Mouse (Mus musculus): ENCODE results near the gene Rheb. TPM values are rescaled to one million over a fixed set of nuclear protein-coding genes. Genes with fewer than 3 reads are reported as not detected.
A peak's percentile ranks its signal among the peaks of the same experiment; 100 is the strongest.
"Not testable (repeated sequence)": the region's sequence is repeated elsewhere in the genome, so short reads cannot be mapped to it uniquely, and the experiment has no call there.

Rheb gene
- total RNA-seq, 1 experiment = 45.6 TPM

DNA sequence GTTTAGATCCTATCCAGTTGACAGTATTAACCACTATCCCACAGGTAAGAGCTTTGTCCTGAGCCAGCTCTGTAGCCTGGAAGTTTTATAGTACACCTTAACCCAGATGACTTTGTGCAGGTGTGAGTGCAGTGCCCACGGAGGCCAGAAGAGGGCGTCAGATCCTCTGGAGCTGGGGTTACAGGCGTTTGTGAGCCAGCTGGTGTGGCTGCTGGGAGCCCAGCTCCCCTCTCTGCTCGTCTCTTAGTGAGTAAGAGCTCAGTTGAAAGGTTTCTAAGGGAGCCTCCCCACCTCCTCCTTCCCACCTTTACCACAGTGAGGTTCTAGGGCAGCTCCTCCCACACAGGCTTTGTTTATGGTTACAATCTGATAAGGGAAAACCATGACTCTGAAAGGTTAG is 65.7 kb downstream of the Rheb start:
- no peak for TF ChIP-seq HCFC1 (IDR thresholded peaks at IDR 0.05; ENCODE audit: borderline replicate concordance, insufficient read depth, low read length)
- no peak for TF ChIP-seq CHD2 (IDR thresholded peaks at IDR 0.05; ENCODE audit: low read depth, low read length)
- no peak for TF ChIP-seq ZC3H11A (IDR thresholded peaks at IDR 0.05; ENCODE audit: borderline replicate concordance, low read depth, low read length)
- TF ChIP-seq ZNF384 (IDR thresholded peaks at IDR 0.05; ENCODE audit: low read depth, low read length) = no peak
- no peak for TF ChIP-seq MAFK (IDR thresholded peaks at IDR 0.05; ENCODE audit: insufficient read depth, low read depth, low read length)
- DNase-seq (ENCODE audit: low read depth, low spot score) = no peak
- Histone ChIP-seq H3K36me3 (ENCODE audit: control insufficient read depth, insufficient read depth, low read length, poor library complexity, severe bottlenecking) (no peaks in the 10 kb centered on the region), H3K4me1 (ENCODE audit: control insufficient read depth in 2 of 2, insufficient read depth in 2 of 2, low read length in 2 of 2, poor library complexity in 1 of 2) (peaks cover 2 to 6% of the 10 kb centered on the region in 2 experiments; a peak in 2 of 4 replicates), H3K9me3 (ENCODE audit: control insufficient read depth, insufficient read depth, low read depth, low read length) (no peaks in the 10 kb centered on the region), H3K9ac (ENCODE audit: insufficient read depth, low read depth, low read length, poor library complexity, severe bottlenecking) (no peak overlapping the region), H3K27ac (ENCODE audit: insufficient read depth, low read depth, low read length, poor library complexity, severe bottlenecking) (no peak overlapping the region), H3K4me3 (ENCODE audit: insufficient read depth in 1 of 2, low read depth in 1 of 2, low read length in 2 of 2, poor library complexity in 1 of 2, severe bottlenecking in 1 of 2) (no peak overlapping the region)
- in situ Hi-C loops (cut with MboI; ENCODE audit: low sequenced_read_pairs in 2 of 2, unreplicated experiment in 2 of 2) = no loop called here

- in situ Hi-C loops (cut with MboI; ENCODE audit: low sequenced_read_pairs in 2 of 2, unreplicated experiment in 2 of 2); H3K27ac ChIP-seq (ENCODE audit: insufficient read depth, low read depth, low read length, poor library complexity, severe bottlenecking); H3K36me3 ChIP-seq (ENCODE audit: control insufficient read depth, insufficient read depth, low read length, poor library complexity, severe bottlenecking); H3K4me1 ChIP-seq (ENCODE audit: control insufficient read depth in 2 of 2, insufficient read depth in 2 of 2, low read length in 2 of 2, poor library complexity in 1 of 2); H3K4me3 ChIP-seq (ENCODE audit: insufficient read depth in 1 of 2, low read depth in 1 of 2, low read length in 2 of 2, poor library complexity in 1 of 2, severe bottlenecking in 1 of 2); DNase-seq (ENCODE audit: low read depth, low spot score); H3K9ac ChIP-seq (ENCODE audit: insufficient read depth, low read depth, low read length, poor library complexity, severe bottlenecking); H3K9me3 ChIP-seq (ENCODE audit: control insufficient read depth, insufficient read depth, low read depth, low read length): not testable (repeated sequence)
These were observed 67.9 kb downstream of the Rheb start for GRCm38 (mm10) chr5:24774549-24774948.

DNA sequence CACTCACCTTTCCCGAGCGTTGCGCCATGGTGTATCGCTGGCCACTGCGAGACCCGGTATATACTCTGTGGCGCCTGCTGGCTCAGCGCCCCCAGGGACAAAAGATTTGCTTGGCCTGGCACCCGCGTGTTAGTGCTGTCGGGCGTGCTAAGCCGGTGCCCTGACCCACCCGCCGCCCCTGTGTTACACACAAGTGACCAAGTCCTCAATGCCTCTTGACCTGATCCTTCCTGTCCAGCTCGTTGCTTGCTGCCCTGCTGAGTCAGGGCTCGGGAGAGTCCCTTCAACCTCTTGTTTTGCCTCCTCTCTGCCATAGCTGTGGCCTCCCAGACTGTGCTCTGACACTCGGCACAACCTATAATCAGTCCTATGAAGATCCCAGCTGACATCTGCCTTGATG is 84.6 kb downstream of the Rheb start, which contains the start of gene Crygn:
Gene Crygn (minus strand): TSS at position 193 of the 400 bp plus-strand sequence.
- Histone ChIP-seq H3K4me1 (ENCODE audit: control insufficient read depth in 2 of 2, insufficient read depth in 2 of 2, low read length in 2 of 2, poor library complexity in 1 of 2) (peaks cover 0 to 7% of the 10 kb centered on the region in 2 experiments; a peak in 2 of 4 replicates), H3K27ac (ENCODE audit: insufficient read depth, low read depth, low read length, poor library complexity, severe bottlenecking) (no peak within 1 kb of the TSS), H3K36me3 (ENCODE audit: control insufficient read depth, insufficient read depth, low read length, poor library complexity, severe bottlenecking) (no peaks in the 10 kb centered on the region), H3K9ac (ENCODE audit: insufficient read depth, low read depth, low read length, poor library complexity, severe bottlenecking) (peak within 1 kb of the TSS; percentile 21; the same call in 1 of the 2 replicates), H3K4me3 (ENCODE audit: insufficient read depth in 1 of 2, low read depth in 1 of 2, low read length in 2 of 2, poor library complexity in 1 of 2, severe bottlenecking in 1 of 2) (peak within 1 kb of the TSS; percentile 48 to 58), H3K9me3 (ENCODE audit: control insufficient read depth, insufficient read depth, low read depth, low read length) (no peaks in the 10 kb centered on the region)
- in situ Hi-C loops (cut with MboI; ENCODE audit: low sequenced_read_pairs in 2 of 2, unreplicated experiment in 2 of 2) = no loop called here
- no peak for TF ChIP-seq ZNF384 (IDR thresholded peaks at IDR 0.05; ENCODE audit: low read depth, low read length)
- TF ChIP-seq ZC3H11A (IDR thresholded peaks at IDR 0.05; ENCODE audit: borderline replicate concordance, low read depth, low read length) = no peak
- no peak for TF ChIP-seq HCFC1 (IDR thresholded peaks at IDR 0.05; ENCODE audit: borderline replicate concordance, insufficient read depth, low read length)
- TF ChIP-seq MAFK (IDR thresholded peaks at IDR 0.05; ENCODE audit: insufficient read depth, low read depth, low read length) = no peak
- TF ChIP-seq CHD2 (IDR thresholded peaks at IDR 0.05; ENCODE audit: low read depth, low read length) = no peak
- DNase-seq (ENCODE audit: low read depth, low spot score) = no peak

DNA sequence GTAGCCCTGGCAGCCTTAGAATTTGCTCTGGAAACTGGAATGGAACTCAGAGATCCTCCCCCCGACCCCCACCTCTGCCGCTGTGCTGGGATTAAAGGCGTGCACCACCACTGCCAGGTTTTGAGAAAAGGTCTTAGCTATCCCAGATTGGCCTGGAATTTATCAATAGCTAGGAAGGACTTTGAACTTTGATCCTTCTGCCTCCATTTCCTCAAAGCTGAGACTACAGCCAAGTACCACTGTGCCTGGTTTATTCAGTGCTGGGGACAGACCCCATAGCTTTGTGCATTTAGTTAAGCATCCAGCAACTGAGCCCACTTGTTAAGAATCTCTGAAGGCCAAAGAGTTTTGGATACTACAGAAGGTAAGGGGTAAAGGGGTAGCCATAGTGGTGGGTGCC is 85.5 kb downstream of the Rheb start:
- Histone ChIP-seq H3K9ac (ENCODE audit: insufficient read depth, low read depth, low read length, poor library complexity, severe bottlenecking) (no peak overlapping the region), H3K4me1 (ENCODE audit: control insufficient read depth in 2 of 2, insufficient read depth in 2 of 2, low read length in 2 of 2, poor library complexity in 1 of 2) (peaks cover 0 to 10% of the 10 kb centered on the region in 2 experiments; a peak in 3 of 4 replicates), H3K36me3 (ENCODE audit: control insufficient read depth, insufficient read depth, low read length, poor library complexity, severe bottlenecking) (no peaks in the 10 kb centered on the region), H3K27ac (ENCODE audit: insufficient read depth, low read depth, low read length, poor library complexity, severe bottlenecking) (no peak overlapping the region), H3K9me3 (ENCODE audit: control insufficient read depth, insufficient read depth, low read depth, low read length) (no peaks in the 10 kb centered on the region), H3K4me3 (ENCODE audit: insufficient read depth in 1 of 2, low read depth in 1 of 2, low read length in 2 of 2, poor library complexity in 1 of 2, severe bottlenecking in 1 of 2) (no peak overlapping the region)
- TF ChIP-seq ZC3H11A (IDR thresholded peaks at IDR 0.05; ENCODE audit: borderline replicate concordance, low read depth, low read length) (no peak), CHD2 (IDR thresholded peaks at IDR 0.05; ENCODE audit: low read depth, low read length) (no peak), MAFK (IDR thresholded peaks at IDR 0.05; ENCODE audit: insufficient read depth, low read depth, low read length) (no peak), HCFC1 (IDR thresholded peaks at IDR 0.05; ENCODE audit: borderline replicate concordance, insufficient read depth, low read length) (no peak), ZNF384 (IDR thresholded peaks at IDR 0.05; ENCODE audit: low read depth, low read length) (no peak)
- DNase-seq (ENCODE audit: low read depth, low spot score) = no peak
- in situ Hi-C loops (cut with MboI; ENCODE audit: low sequenced_read_pairs in 2 of 2, unreplicated experiment in 2 of 2) = no loop called here

Other genes with a start within 250 kb of the Rheb start
- 4.9 and 8.5 TPM in 2 replicates for gene Smarcd3, start 218.2 kb downstream of the Rheb start, total RNA-seq (2012; rRNA removed)
- 39.9 and 47.7 TPM in 2 replicates for gene Nub1, start 157.1 kb downstream of the Rheb start, total RNA-seq (2012; rRNA removed)
- gene Wdr86, start 111.9 kb downstream of the Rheb start, total RNA-seq (2012; rRNA removed) = 2.5 and 9.5 TPM in 2 replicates
- 1.2 and 2.1 TPM in 2 replicates for gene Crygn, start 84.6 kb downstream of the Rheb start, total RNA-seq (2012; rRNA removed)